Mouse (Mus musculus) stomach, embryonic 16.5 days (tissue): ENCODE measurements around the gene Dpysl4. TPM values are rescaled to one million over a fixed set of nuclear protein-coding genes. Genes with fewer than 3 reads are reported as not detected.

Source experiments
- ATAC-seq: fragments of 200-750 bp; cut with Nextera tagmentation; 2 replicates; pipeline ENCODE4 v1.8.0; 2017; ENCODE audit warnings: moderate number of reproducible peaks, moderate TSS enrichment; ENCODE audit not compliant: insufficient read depth, low FRiP score
- H3K27ac ChIP-seq: fragments of 300-500 bp; sonication (generic); 2 replicates; pipeline ENCODE4 v1.5.1; 2014; ENCODE audit warnings: low read length
- H3K27me3 ChIP-seq: fragments of 300-500 bp; sonication (generic); 2 replicates; pipeline ENCODE4 v1.6.1; 2014; ENCODE audit warnings: low read length, control low read depth, mixed read lengths; ENCODE audit not compliant: control insufficient read depth, insufficient read depth
- H3K36me3 ChIP-seq: fragments of 300-500 bp; sonication (generic); 2 replicates; pipeline ENCODE4 v1.6.1; 2014; ENCODE audit warnings: low read length; ENCODE audit not compliant: control insufficient read depth, insufficient read depth
- H3K4me1 ChIP-seq: fragments of 300-500 bp; sonication (generic); 2 replicates; pipeline ENCODE4 v1.6.1; 2014; ENCODE audit warnings: low read length, control low read depth, mixed read lengths; ENCODE audit not compliant: control insufficient read depth, insufficient read depth
- H3K4me2 ChIP-seq: fragments of 300-500 bp; sonication (generic); 2 replicates; pipeline ENCODE4 v1.6.1; 2014; ENCODE audit warnings: low read depth, low read length, mixed read lengths
- H3K4me3 ChIP-seq: fragments of 300-500 bp; sonication (generic); replicated peaks from 2 replicates; pipeline ENCODE4 v1.5.1; 2014; ENCODE audit warnings: mild to moderate bottlenecking, low read length
- H3K9ac ChIP-seq: fragments of 300-500 bp; sonication (generic); 2 replicates; pipeline ENCODE4 v1.6.1; 2014; ENCODE audit warnings: low read length
- H3K9me3 ChIP-seq: fragments of 300-500 bp; sonication (generic); replicated peaks from 2 replicates; pipeline ENCODE4 v1.6.1; 2016; ENCODE audit warnings: low read length, control low read depth; ENCODE audit not compliant: control insufficient read depth
- WGBS: fragments of 180-500 bp; shearing (Covaris S2); extraction: QIAGEN DNeasy Blood & Tissue Kit; methylation state at CpG from one replicate; pipeline ENCODE4 v1.1.7; 2014; 5-methylcytosine and 5-hydroxymethylcytosine counted together
- polyA plus RNA-seq: library from polyadenylated mRNA; unstranded; fragments of >200 nt; fragmentation: Nextera tagmentation; extraction: Ambion mirVana; gene quantifications from 2 replicates; pipeline ENCODE4 v1.2.1, GENCODE M21; 2015

Dpysl4 gene
- 13.3 and 13.6 TPM in 2 replicates for polyA plus RNA-seq

- peak; percentile 77 for ATAC-seq
Observed at GRCm38 (mm10) chr7:139085629-139086194, at the start of gene Dpysl4. Gene Dpysl4, plus strand, starts transcription at chr7:139086001.

DNA sequence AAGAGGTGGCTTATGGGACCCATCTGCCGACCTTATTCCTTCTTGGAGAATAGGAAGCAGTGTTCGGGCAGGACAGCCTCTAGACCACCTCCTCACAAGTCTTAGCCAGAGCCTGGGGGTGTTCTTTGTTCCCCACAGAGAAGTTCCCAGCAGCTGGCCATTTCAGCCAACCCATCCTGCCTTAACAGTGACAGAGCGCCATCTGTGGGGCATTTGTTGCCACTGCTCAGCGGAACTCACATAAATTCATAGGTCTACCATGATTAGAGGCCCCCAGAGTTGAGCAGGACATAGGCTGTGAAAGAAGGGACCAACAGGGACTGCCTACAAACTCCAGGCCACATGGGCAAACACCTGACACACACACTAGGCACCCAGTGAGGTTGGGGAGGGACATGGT lies 22.4 kb upstream of the Dpysl4 start:
- 47% methylated on average over 4 of the region's 4 CpGs for WGBS
- Histone ChIP-seq H3K36me3 (no peaks in the 10 kb centered on the region), H3K4me3 (no peak overlapping the region), H3K4me1 (no peaks in the 10 kb centered on the region), H3K9ac (no peak overlapping the region), H3K9me3 (no peaks in the 10 kb centered on the region), H3K27me3 (no peaks in the 10 kb centered on the region), H3K27ac (no peak overlapping the region), H3K4me2 (no peak overlapping the region)
- ATAC-seq, result no peak

More at GRCm38 (mm10) chr7:139085629-139086194, at the start of gene Dpysl4:
- Histone ChIP-seq H3K27me3 (peaks cover 23% of the 10 kb centered on the region), H3K4me3 (peak within 1 kb of the TSS; percentile 60), H3K36me3 (no peaks in the 10 kb centered on the region), H3K4me1 (peaks cover 5% of the 10 kb centered on the region; the same call in 1 of the 2 replicates), H3K9me3 (no peaks in the 10 kb centered on the region), H3K9ac (peak within 1 kb of the TSS; percentile 78), H3K4me2 (peak within 1 kb of the TSS; percentile 84), H3K27ac (no peak within 1 kb of the TSS)
- WGBS, result 6% methylated on average over 32 of the region's 32 CpGs

- no peaks in the 10 kb centered on the region for H3K27me3 ChIP-seq
- no peaks in the 10 kb centered on the region for H3K4me1 ChIP-seq
- H3K36me3 ChIP-seq, result no peaks in the 10 kb centered on the region
- no peak overlapping the region for H3K4me3 ChIP-seq
- WGBS, result 0% methylated on average over 2 of the region's 2 CpGs
- no peak overlapping the region for H3K9ac ChIP-seq
- no peak overlapping the region for H3K27ac ChIP-seq
- 0 out of 2 replicates have a peak, but pooled peaks have one; percentile 41 for ATAC-seq
- H3K9me3 ChIP-seq, result no peaks in the 10 kb centered on the region
- no peak overlapping the region for H3K4me2 ChIP-seq
Observed at GRCm38 (mm10) chr7:139068182-139068623, 17.6 kb upstream of the Dpysl4 start.

GRCm38 (mm10) chr7:139074189-139074588 lies 11.6 kb upstream of the Dpysl4 start:
- no peak overlapping the region for H3K27ac ChIP-seq
- peaks cover 8% of the 10 kb centered on the region; the same call in 1 of the 2 replicates for H3K4me1 ChIP-seq
- no peak overlapping the region for H3K9ac ChIP-seq
- H3K27me3 ChIP-seq, result no peaks in the 10 kb centered on the region
- H3K4me2 ChIP-seq, result no peak overlapping the region
- no peak overlapping the region for H3K4me3 ChIP-seq
- H3K36me3 ChIP-seq, result no peaks in the 10 kb centered on the region
- ATAC-seq, result no peak
- no peaks in the 10 kb centered on the region for H3K9me3 ChIP-seq
- WGBS, result 36% methylated on average over 6 of the region's 6 CpGs

DNA sequence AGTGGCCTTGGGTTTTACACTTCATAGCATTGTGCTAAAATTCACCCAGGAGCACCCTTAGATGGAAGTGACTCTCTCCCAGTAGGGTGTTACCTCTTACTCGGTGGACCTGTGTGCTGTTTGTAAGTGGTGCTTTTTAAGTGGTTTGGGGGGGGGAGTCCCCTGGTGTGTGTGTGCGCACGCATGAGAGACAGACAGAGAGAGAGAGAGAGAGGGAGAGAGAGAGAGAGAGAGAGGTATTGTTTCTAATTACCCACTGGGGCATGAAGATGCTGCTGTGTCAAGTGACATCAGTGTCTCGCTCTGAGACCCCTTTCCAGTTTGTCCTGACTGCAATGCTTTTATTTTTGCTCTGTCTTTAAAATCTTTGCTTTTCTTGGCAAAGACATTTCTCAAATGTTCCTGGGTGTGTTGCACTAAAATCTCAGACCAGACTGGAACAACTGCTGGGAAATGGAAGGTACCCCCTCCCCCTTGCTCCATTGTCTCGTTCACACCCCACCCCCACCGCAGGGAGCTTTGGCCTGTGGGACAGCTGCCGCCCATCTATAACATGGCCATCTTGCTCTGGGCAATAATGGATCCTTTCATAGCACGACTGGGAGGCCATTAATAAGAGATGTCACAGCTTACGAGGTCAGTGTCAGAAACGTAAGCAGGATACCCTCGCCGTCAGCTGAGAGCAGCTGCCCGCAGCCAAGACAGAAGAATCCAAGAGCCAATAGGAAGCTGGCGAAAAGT lies 10.6 kb upstream of the Dpysl4 start:
- H3K4me3 ChIP-seq, result no peak overlapping the region
- H3K27ac ChIP-seq, result no peak overlapping the region
- no peaks in the 10 kb centered on the region for H3K27me3 ChIP-seq
- no peak for ATAC-seq
- H3K4me2 ChIP-seq, result no peak overlapping the region
- H3K4me1 ChIP-seq, result peaks cover 8% of the 10 kb centered on the region; the same call in 1 of the 2 replicates
- no peaks in the 10 kb centered on the region for H3K9me3 ChIP-seq
- WGBS, result 42% methylated on average over 14 of the region's 14 CpGs
- no peak overlapping the region for H3K9ac ChIP-seq
- H3K36me3 ChIP-seq, result no peaks in the 10 kb centered on the region

DNA sequence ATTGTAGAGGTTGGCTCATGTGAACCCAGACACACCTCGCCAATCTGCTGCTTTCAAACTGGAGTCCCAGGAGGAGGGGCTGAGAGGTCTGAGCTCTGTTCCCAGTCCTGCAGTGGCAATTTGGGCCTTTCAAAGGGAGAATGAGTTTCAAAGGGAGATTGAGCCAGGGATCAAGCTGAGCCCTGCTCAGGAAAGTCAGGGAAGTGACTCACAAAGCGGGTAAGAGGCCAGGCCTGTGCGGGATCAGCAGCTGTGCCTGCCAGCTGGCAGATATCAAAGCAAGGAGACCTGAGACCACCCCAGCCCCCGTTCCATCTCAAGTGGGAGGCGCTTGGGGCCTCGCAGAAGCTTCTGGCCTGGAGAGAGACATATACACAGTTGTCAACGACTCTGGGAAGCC lies 8.5 kb upstream of the Dpysl4 start:
- no peak overlapping the region for H3K4me2 ChIP-seq
- 16% methylated on average over 7 of the region's 7 CpGs for WGBS

GRCm38 (mm10) chr7:139078181-139078580 lies 7.6 kb upstream of the Dpysl4 start:
- H3K36me3 ChIP-seq, result no peaks in the 10 kb centered on the region
- H3K9ac ChIP-seq, result no peak overlapping the region
- no peak for ATAC-seq
- H3K9me3 ChIP-seq, result no peaks in the 10 kb centered on the region
- H3K4me2 ChIP-seq, result no peak overlapping the region
- 34% methylated on average over 6 of the region's 6 CpGs for WGBS
- H3K27ac ChIP-seq, result peak overlapping the region; percentile 48; the same call in 1 of the 2 replicates
- no peak overlapping the region for H3K4me3 ChIP-seq
- H3K4me1 ChIP-seq, result peaks cover 8% of the 10 kb centered on the region; the same call in 1 of the 2 replicates
- no peaks in the 10 kb centered on the region for H3K27me3 ChIP-seq

More for the DNA sequence above, 8.5 kb upstream of the Dpysl4 start:
- no peak overlapping the region for H3K4me3 ChIP-seq
- H3K4me1 ChIP-seq, result peaks cover 8% of the 10 kb centered on the region; the same call in 1 of the 2 replicates
- peak overlapping the region; percentile 48 for H3K27ac ChIP-seq
- no peaks in the 10 kb centered on the region for H3K36me3 ChIP-seq
- H3K9me3 ChIP-seq, result no peaks in the 10 kb centered on the region
- ATAC-seq, result peak; percentile 51
- no peaks in the 10 kb centered on the region for H3K27me3 ChIP-seq
- H3K9ac ChIP-seq, result peak overlapping the region; percentile 36; the same call in 1 of the 2 replicates

DNA sequence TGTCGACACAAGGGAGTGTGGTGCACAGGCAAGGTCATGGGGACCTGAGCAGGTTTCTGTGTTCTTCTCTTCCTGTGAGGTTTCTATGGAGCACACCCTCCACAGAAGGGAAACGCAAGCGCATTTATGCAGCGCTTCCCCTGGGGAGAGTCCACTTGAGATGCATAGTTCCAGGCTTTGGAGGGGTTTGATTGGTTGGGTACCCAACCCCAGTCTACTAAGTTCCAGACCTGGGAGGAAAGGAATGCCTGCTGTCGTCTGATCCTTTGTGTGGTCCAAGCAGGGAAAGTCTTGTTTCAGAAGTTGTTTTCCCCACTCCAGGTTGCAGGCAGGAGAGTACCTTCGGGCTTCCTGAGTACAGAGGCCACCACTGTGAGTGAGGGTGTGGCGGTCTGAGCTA lies 6.7 kb upstream of the Dpysl4 start:
- no peak overlapping the region for H3K9ac ChIP-seq
- H3K27me3 ChIP-seq, result no peaks in the 10 kb centered on the region
- no peak overlapping the region for H3K4me3 ChIP-seq
- no peaks in the 10 kb centered on the region for H3K9me3 ChIP-seq
- peaks cover 8% of the 10 kb centered on the region; the same call in 1 of the 2 replicates for H3K4me1 ChIP-seq
- H3K4me2 ChIP-seq, result no peak overlapping the region
- 74% methylated on average over 7 of the region's 7 CpGs for WGBS
- H3K27ac ChIP-seq, result no peak overlapping the region
- no peak for ATAC-seq
- H3K36me3 ChIP-seq, result no peaks in the 10 kb centered on the region

GRCm38 (mm10) chr7:139080714-139081113 lies 5.1 kb upstream of the Dpysl4 start:
- no peak for ATAC-seq
- H3K9ac ChIP-seq, result no peak overlapping the region
- H3K9me3 ChIP-seq, result no peaks in the 10 kb centered on the region
- H3K27me3 ChIP-seq, result peaks cover 5% of the 10 kb centered on the region
- H3K27ac ChIP-seq, result no peak overlapping the region
- H3K4me1 ChIP-seq, result peaks cover 8% of the 10 kb centered on the region; the same call in 1 of the 2 replicates
- 71% methylated on average over 4 of the region's 4 CpGs for whole genome bisulfite sequencing
- H3K4me2 ChIP-seq, result no peak overlapping the region
- H3K4me3 ChIP-seq, result no peak overlapping the region
- H3K36me3 ChIP-seq, result no peaks in the 10 kb centered on the region
